Mouse (Mus musculus): ENCODE results near the gene Acaca. TPM values are rescaled to one million over a fixed set of nuclear protein-coding genes. Genes with fewer than 3 reads are reported as not detected.

Gene Acaca
- polyA plus RNA-seq, 1 experiment from 2014 or later = 32.6 TPM

- DNase-seq (ENCODE audit: low spot score, missing footprints) (peak; percentile 94), ATAC-seq (ENCODE audit: low FRiP score) (peak; percentile 57; the same call in 1 of the 2 replicates)
- no peak overlapping the region for H3K9ac ChIP-seq (ENCODE audit: low read length)
- 70% methylated on average over 1 of the region's 1 CpGs for WGBS
- H3K4me2 ChIP-seq = no peak overlapping the region
- no peak overlapping the region for H3K4me3 ChIP-seq (ENCODE audit: low read depth, low read length)
- H3K4me1 ChIP-seq (ENCODE audit: control insufficient read depth, insufficient read depth, low read length) = peaks cover 11% of the 10 kb centered on the region
- H3K9me3 ChIP-seq (ENCODE audit: control insufficient read depth, low read length) = no peaks in the 10 kb centered on the region
- H3K36me3 ChIP-seq (ENCODE audit: control insufficient read depth, insufficient read depth, low read length) = no peaks in the 10 kb centered on the region
- H3K27ac ChIP-seq (ENCODE audit: low read depth, low read length) = no peak overlapping the region
- H3K27me3 ChIP-seq (ENCODE audit: control insufficient read depth, insufficient read depth, low read length) = no peaks in the 10 kb centered on the region
These were observed 300.1 kb downstream of the Acaca start for GRCm38 (mm10) chr11:84429581-84429980.

GRCm38 (mm10) chr11:84430336-84430735 is 300.9 kb downstream of the Acaca start:
- Histone ChIP-seq H3K9ac (ENCODE audit: low read length) (no peak overlapping the region), H3K27me3 (ENCODE audit: control insufficient read depth, insufficient read depth, low read length) (no peaks in the 10 kb centered on the region), H3K4me1 (ENCODE audit: control insufficient read depth, insufficient read depth, low read length) (peaks cover 11% of the 10 kb centered on the region), H3K4me3 (ENCODE audit: low read depth, low read length) (no peak overlapping the region), H3K9me3 (ENCODE audit: control insufficient read depth, low read length) (no peaks in the 10 kb centered on the region), H3K27ac (ENCODE audit: low read depth, low read length) (no peak overlapping the region), H3K36me3 (ENCODE audit: control insufficient read depth, insufficient read depth, low read length) (no peaks in the 10 kb centered on the region), H3K4me2 (no peak overlapping the region)
- 90% methylated on average over 4 of the region's 4 CpGs for WGBS
- DNase-seq (ENCODE audit: low spot score, missing footprints) (no peak), ATAC-seq (ENCODE audit: low FRiP score) (no peak)

GRCm38 (mm10) chr11:84434879-84435278 is 305.4 kb downstream of the Acaca start:
- Histone ChIP-seq H3K4me1 (ENCODE audit: control insufficient read depth, insufficient read depth, low read length) (peaks cover 5% of the 10 kb centered on the region), H3K27ac (ENCODE audit: low read depth, low read length) (no peak overlapping the region), H3K9me3 (ENCODE audit: control insufficient read depth, low read length) (no peaks in the 10 kb centered on the region), H3K9ac (ENCODE audit: low read length) (no peak overlapping the region), H3K27me3 (ENCODE audit: control insufficient read depth, insufficient read depth, low read length) (no peaks in the 10 kb centered on the region), H3K36me3 (ENCODE audit: control insufficient read depth, insufficient read depth, low read length) (no peaks in the 10 kb centered on the region), H3K4me2 (no peak overlapping the region), H3K4me3 (ENCODE audit: low read depth, low read length) (no peak overlapping the region)
- WGBS = 69% methylated on average over 6 of the region's 6 CpGs
- ATAC-seq (ENCODE audit: low FRiP score) (no peak), DNase-seq (ENCODE audit: low spot score, missing footprints) (no peak)

GRCm38 (mm10) chr11:84440402-84440801 is 310.9 kb downstream of the Acaca start:
- Histone ChIP-seq H3K4me3 (ENCODE audit: low read depth, low read length) (no peak overlapping the region), H3K4me1 (ENCODE audit: control insufficient read depth, insufficient read depth, low read length) (no peaks in the 10 kb centered on the region), H3K27me3 (ENCODE audit: control insufficient read depth, insufficient read depth, low read length) (no peaks in the 10 kb centered on the region), H3K36me3 (ENCODE audit: control insufficient read depth, insufficient read depth, low read length) (no peaks in the 10 kb centered on the region), H3K4me2 (no peak overlapping the region), H3K9ac (ENCODE audit: low read length) (no peak overlapping the region), H3K9me3 (ENCODE audit: control insufficient read depth, low read length) (no peaks in the 10 kb centered on the region), H3K27ac (ENCODE audit: low read depth, low read length) (no peak overlapping the region)
- 92% methylated on average over 3 of the region's 3 CpGs for WGBS
- ATAC-seq (ENCODE audit: low FRiP score) (no peak), DNase-seq (ENCODE audit: low spot score, missing footprints) (no peak)

- Histone ChIP-seq H3K27ac (ENCODE audit: low read depth, low read length) (no peak overlapping the region), H3K4me2 (no peak overlapping the region), H3K9me3 (ENCODE audit: control insufficient read depth, low read length) (no peaks in the 10 kb centered on the region), H3K36me3 (ENCODE audit: control insufficient read depth, insufficient read depth, low read length) (no peaks in the 10 kb centered on the region), H3K27me3 (ENCODE audit: control insufficient read depth, insufficient read depth, low read length) (no peaks in the 10 kb centered on the region), H3K4me1 (ENCODE audit: control insufficient read depth, insufficient read depth, low read length) (no peaks in the 10 kb centered on the region), H3K9ac (ENCODE audit: low read length) (no peak overlapping the region), H3K4me3 (ENCODE audit: low read depth, low read length) (no peak overlapping the region)
- DNase-seq (ENCODE audit: low spot score, missing footprints) (no peak), ATAC-seq (ENCODE audit: low FRiP score) (no peak)
- 94% methylated on average over 4 of the region's 4 CpGs for WGBS
These were observed 313.3 kb downstream of the Acaca start for GRCm38 (mm10) chr11:84442554-84443331.

Other genes with a start within 250 kb of the Acaca start
- gene Ddx52, start 187.6 kb upstream of the Acaca start, polyA plus RNA-seq (2014; fragmentation: Nextera tagmentation; extraction: Ambion mirVana) = 50.8 and 58.0 TPM in 2 replicates
- gene Synrg, start 165.2 kb upstream of the Acaca start, polyA plus RNA-seq (2014; fragmentation: Nextera tagmentation; extraction: Ambion mirVana) = 18.8 and 20.0 TPM in 2 replicates
- 7.2 and 8.8 TPM in 2 replicates for gene Dusp14, start 60.4 kb upstream of the Acaca start, polyA plus RNA-seq (2014; fragmentation: Nextera tagmentation; extraction: Ambion mirVana)
- gene Tada2a, start 72 bp upstream of the Acaca start, polyA plus RNA-seq (2014; fragmentation: Nextera tagmentation; extraction: Ambion mirVana) = 33.7 and 33.9 TPM in 2 replicates
- not detected in 2 replicates for gene Gm11437, start 37.8 kb downstream of the Acaca start, polyA plus RNA-seq (2014; fragmentation: Nextera tagmentation; extraction: Ambion mirVana)